Mouse (Mus musculus): Measurements from ENCODE around the gene Cd200r1.

Gene Cd200r1

DNA sequence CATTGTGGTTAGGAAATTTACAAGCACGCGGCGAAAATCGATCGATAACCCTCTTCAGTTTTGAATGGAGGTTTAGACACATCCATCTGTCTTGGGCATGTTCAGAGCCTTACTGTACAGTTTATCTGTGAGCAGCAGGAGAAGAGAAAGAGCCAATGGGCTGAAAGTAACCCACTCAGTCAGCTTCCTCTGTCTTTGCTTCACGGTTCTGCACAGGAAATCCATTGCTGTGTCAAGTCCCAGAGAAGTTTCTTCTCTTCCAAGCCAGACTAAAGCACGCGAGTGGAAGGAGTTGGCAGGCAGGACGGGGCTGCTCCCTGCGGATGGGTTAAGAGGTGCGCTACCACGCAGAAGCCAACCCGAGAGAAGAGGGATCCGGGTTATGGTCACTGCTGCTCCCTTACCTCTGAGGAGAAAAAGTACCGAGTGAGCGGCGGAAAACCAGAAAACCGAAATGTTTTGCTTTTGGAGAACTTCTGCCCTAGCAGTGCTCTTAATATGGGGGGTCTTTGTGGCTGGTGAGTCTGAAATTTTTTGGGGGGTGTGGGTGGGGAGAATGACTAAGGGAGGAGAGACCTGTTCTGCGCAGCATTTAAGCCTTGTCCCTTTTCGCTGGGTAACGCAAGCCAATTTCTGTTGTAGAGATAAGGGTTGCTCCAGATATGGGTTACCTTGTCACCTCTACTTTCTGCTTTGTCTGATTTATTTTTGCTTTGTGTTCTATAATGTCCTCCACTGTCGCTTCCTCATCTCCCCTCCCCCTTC is at the start of gene Cd200r1:
Gene Cd200r1 (plus strand): TSS at position 182 of the 765 bp plus-strand sequence.
- no peak for DNase-seq (ENCODE audit: low read depth, low spot score)

DNA sequence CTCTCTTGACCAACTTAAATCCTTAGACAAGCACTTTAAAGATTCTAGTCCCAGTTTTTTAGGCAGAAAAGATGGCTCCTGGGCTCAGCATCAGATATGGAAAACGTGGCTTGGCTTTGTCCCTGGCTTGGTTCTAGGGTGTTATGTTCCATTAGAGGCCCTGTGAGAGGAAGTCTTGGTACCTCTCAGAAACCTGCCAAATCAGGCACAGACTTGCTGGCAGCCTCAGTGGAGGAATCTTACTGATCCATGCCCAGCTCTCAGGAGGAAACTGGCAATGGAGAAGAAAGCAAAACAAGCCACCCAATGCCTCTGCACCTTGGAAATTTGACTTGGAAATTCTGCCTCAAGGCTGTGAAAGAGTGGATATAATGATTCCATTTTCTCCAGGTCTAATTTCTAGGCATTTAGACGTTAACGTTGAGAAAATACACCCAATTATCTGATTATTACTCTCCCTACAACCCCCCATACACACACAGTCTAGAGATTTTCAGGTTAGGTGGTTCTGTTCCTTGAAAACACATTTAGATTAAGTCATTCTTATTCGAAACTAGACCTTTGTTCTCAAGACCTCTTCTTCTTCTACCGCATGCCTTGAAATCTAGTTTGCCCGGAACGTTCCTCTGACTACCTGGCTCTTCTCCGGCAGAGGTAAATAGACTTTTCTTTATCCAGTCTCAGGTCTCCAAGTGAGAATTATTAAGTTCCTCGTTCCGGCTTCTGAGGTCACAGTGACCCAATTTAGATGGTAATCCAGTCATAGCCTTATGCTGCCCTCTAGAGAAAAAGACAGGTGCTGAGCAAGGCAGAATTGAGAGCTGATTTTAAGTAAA is 49.0 kb upstream of the Cd200r1 start:
- DNase-seq (ENCODE audit: low read depth, low spot score), result peak; percentile 41

DNA sequence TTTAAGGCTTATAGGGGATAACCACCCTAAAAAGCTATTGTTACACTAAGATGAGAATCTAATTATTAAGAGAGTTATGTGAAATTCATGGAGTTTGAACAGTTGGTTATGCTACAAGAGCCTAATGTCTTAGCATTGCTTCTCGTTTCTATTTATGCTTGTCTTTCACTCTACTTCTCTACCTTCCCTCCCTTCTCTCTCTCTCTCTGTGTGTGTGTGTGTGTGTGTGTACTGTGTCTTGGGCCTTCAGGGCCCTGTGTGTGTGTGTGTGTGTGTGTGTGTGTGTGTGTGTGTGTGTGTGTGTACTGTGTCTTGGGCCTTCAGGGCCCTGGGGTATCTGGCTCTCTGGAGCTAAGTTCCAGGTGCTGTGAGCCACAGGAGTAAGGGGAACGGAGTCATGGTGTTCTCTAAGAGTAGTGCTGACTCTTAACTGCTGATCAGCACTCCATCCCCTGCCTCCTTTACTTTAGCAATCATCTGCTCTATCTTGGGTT is 48.3 kb upstream of the Cd200r1 start:
- DNase-seq (ENCODE audit: low read depth, low spot score), result no peak

DNA sequence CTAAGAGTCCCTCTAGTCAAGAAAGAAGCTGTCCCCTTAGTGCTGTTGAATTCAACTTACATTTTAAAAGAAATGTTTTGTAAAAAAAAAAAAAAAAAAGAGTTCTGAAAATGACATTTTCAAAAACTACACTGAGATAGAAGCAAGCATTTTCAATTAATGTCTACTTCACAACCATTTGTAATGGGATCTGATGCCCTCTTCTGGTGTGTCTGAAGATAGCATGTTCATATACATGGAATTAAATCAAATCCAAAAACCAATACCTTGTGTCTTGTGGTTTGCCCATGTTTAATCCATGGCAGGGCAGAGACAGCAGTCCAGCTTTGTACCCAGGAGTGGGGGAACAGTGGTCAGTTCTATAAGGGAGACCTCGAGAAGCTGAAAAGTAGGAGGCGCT is 47.7 kb upstream of the Cd200r1 start:
- DNase-seq (ENCODE audit: low read depth, low spot score), result no peak

DNA sequence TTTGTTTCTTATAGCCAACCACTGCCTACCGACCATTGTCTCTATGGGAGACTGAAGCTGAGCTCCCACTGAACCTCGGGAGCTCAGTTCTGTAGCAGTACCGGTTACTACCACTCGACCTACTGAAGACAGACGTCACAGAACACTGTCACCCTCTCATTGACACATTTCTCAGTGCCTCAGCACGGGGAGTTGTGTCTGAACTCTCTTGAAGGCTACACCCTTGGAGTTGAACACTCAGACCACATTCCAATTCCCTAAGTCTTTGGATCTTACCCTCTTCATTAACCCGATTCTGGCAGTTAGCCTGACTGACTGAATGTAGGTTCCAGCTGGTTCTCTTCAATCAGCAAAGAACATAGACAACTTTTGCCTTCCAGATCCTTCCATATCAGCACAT is 46.2 kb upstream of the Cd200r1 start:
- DNase-seq (ENCODE audit: low read depth, low spot score), result no peak

DNA sequence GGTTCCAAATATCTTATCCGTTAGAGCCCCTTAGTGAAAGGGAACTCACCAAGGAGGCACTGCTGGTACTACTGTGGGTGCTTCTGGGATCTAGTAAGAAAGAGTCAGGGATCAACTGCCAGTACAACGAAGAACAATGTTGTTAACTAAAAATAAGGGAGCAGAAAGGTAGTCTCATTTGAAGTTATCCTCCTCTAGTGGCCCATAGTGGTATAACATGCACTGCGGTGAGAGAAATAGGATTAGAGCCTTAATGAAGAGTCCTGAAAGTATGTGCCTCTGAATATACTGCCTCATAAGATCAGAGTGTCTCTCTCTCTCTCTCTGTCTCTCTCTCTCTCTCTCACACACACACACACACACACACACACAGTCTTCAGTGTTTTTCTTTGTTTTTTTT is 45.0 kb upstream of the Cd200r1 start:
- DNase-seq (ENCODE audit: low read depth, low spot score), result no peak

DNA sequence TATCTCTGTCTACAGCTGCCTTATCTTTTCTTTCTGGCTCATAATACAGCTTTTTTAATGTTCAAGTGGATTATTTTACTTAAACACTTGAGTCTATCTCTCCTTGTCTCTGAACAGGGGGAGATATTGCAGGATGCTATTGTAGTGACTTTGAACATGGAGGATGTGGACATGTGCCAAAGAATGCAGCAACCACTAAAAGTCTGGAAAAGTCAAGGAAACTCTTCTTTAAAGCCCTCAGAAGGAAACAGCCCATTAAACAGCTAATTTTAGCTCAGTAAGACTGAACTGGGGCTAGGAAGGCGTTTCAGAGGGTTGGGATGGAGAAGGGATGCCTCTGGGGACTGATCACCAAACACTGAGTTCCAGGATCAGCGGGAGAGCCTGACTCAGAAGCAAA is 42.9 kb upstream of the Cd200r1 start:
- DNase-seq (ENCODE audit: low read depth, low spot score), result no peak

DNA sequence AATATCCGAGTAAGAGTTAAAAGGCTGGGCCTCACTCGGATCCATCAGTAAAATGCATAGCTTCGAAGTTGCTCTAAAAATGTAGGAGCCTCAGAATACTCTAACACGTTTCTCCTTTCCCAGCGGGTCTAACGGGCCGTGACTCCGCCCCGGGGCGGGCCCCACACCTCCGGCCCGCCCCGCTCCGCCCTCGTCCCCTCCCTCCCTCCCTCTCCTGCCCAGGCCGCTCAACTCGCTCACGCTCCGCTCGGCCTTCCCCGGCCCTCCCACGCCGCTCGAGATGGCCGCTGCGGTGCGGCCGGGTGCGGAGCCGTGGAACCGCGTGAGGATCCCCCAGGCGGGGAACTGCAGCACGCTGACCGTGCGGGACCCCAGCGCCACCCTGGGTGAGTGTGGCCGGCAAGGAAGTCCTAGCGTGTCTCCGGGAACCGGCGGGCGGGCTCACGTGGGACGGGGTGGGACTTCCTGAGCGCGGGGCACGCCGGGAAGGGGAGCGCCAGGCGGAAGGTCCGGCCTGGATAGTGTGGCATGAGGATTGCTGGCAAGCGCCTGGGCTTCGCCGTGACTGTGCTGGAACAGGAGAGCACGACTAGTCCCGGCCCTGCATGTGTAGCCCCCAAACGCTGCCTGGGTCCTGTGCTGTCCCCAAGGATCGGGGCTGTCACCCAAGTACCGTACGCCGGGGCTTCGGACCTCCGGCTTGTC is 41.3 kb upstream of the Cd200r1 start, which contains the start of gene Nepro:
Gene Nepro (plus strand): TSS at position 219 of the 705 bp plus-strand sequence.
- DNase-seq (ENCODE audit: low read depth, low spot score), result peak; percentile 86

DNA sequence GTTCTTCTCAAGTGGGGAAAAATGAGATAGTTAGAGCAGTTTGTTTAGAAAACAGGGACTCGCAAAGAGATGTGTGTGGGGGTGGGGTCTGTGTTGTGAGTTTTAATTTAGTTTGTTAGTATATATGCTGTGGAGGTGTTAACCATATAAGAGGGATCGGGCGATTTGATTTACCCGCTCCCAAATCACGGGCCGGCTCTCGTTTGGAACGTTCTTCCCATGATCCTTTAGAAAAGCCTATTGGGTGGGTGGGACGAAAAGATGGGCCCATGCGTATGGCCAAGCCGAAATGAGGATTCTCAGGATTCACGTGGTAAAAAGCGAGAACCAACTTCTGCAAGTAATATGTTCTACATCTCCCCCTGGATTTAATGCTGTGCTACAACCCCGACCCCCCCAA is 40.7 kb upstream of the Cd200r1 start:
- peak; percentile 62 for DNase-seq (ENCODE audit: low read depth, low spot score)

DNA sequence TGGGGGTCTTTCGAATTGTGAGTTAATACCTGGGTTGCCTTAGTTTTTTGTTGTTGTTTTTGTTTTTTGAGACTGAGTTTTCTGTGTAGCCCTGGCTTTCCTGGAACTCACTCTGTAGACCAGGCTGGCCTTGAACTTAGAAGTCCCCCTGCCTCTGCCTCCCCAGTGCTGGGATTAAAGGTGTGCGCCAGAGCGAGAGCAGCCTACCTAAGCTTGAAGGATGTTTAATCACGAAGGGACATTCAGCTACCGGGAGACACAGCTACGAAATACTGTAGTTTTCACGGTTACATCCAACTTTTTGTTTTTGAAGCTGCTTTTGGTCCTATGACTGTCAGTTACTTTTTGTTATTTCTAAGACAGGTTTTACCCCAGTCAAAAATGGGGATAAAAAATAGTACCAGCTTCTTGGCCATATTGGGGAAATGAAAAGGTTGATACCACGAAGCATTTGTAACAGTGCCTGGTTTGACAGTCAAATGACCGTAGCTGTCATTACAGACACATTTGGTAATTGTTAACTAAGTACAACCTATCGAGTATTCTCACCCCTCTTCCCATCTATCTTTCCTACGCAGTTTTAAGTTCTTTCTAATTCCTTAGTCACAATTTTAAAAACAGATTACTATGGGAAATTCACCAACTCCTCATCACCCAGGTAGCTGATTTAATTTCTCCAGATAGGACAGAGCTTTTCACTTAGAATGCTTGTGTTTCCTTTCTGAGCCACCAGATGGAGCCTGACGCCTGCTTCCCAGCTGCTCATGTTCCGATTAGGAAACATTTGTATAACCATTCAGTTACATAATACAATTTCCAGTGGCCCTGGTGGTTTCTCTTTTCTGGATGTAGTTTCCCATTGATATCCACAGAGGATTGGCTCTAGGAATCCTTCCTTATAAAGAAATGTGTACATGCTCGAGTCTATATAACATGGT is 40.0 kb upstream of the Cd200r1 start:
- DNase-seq (ENCODE audit: low read depth, low spot score), result peak; percentile 86

DNA sequence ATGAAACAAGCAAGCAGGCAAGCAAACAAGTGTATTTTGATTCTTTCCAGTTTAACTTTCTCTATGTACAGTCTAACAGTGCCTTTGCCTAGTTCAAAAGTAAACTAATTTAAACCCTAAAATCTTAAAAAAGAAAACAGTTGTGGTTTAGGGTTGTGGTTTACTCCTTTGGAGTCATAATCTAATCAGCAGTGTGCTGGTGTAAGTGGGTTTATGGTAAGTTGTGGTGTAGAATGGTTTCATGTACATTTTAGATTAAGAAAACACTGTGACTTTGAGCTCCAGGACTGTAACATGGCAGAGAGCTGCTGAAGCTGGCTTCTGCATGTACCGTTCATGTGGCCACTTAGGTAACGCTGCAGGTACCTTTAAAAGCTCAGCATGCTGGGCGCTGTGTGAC is 38.0 kb upstream of the Cd200r1 start:
- no peak for DNase-seq (ENCODE audit: low read depth, low spot score)

DNA sequence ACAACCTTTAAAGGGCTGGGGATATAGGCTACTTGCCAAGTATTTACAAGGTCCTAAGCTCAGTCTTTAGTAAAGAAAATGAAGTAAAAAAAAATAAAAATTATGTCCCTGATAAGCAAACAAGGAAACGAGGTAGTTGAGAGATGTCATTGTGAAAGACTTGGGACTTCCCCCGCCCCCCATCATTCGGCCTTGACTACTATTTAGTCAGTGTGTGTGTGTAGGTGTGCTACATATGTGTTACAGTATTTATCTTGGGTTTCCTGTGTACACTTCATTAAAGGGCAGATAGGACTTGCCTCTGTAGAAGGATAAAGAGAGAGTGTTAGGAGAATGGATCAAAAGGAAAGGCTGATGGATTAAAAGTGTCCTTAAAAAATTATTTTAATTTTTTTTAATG is 31.5 kb upstream of the Cd200r1 start:
- DNase-seq (ENCODE audit: low read depth, low spot score), result no peak

DNA sequence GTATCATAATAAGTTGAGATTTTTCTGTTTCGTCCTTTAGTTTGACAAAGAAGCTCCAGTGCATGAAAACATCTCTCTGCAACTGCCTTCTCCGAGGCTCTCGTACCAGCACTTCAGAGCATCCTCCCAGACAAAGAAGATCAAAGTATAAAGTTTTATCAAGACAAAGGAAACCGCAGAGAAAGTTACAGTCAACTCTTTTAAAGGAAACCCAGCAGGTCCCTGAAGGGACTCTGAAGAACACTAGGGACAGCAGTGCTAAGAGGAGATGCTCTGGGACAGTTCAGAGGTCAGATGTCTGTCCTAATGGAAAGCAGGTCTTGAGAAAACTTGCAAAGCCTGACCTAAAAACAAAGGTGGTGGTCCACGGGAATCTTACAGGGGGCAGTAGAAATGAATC is 29.9 kb upstream of the Cd200r1 start:
- DNase-seq (ENCODE audit: low read depth, low spot score), result no peak

DNA sequence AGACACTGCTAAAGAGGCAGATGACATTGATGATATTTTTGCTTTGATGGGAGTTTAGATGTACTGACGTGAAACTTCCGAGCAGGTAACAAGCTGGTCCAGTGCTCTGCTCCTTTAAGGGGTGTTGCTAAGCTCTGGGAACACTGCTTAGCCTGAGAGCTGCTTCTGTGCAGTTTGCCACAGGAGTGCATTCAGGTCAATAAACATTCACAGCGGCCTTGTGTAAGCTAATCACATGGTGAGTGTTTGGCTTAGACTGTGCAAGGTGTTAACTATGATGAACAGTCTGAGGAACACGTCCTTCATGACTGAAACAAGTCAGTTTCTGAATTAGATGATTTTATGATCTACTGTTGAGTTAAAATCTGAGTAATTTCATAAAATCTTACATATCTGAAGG is 29.4 kb upstream of the Cd200r1 start:
- no peak for DNase-seq (ENCODE audit: low read depth, low spot score)

DNA sequence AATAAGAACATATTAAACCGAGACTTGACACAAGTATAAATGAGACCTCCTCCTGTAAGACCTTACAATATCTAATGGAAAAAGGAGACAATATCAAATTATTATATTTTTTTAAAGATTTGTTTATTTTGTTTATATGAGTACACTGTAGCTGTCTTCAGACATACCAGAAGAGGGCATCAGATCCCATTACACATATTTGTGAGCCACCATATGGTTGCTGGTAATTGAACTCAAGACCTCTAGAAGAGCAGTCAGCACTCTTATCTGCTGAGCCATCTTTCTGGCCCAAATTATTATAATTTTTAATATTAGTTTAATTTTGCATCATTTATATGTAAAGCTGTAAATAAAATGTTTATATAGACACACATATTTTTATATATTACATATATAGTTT is 22.8 kb upstream of the Cd200r1 start:
- no peak for DNase-seq (ENCODE audit: low read depth, low spot score)

DNA sequence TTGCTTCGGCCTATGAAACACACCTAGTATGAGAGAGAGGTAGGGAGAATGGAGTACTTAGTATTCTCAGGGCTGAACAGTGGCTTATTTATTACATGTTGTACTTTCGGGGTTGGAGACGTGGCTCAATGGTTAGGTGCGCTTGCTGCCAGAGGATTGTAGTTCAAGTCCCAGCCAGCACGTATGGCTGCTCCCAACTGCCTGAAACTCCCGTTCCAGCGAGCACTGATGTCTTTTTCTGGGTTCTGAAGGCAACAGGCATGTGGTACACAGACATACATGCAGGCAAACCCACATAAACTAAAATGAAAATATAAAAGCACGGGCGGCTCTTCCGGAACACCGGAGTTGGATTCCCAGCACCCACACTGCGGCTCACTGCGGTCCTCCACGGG is 20.1 kb upstream of the Cd200r1 start:
- DNase-seq (ENCODE audit: low read depth, low spot score), result no peak

DNA sequence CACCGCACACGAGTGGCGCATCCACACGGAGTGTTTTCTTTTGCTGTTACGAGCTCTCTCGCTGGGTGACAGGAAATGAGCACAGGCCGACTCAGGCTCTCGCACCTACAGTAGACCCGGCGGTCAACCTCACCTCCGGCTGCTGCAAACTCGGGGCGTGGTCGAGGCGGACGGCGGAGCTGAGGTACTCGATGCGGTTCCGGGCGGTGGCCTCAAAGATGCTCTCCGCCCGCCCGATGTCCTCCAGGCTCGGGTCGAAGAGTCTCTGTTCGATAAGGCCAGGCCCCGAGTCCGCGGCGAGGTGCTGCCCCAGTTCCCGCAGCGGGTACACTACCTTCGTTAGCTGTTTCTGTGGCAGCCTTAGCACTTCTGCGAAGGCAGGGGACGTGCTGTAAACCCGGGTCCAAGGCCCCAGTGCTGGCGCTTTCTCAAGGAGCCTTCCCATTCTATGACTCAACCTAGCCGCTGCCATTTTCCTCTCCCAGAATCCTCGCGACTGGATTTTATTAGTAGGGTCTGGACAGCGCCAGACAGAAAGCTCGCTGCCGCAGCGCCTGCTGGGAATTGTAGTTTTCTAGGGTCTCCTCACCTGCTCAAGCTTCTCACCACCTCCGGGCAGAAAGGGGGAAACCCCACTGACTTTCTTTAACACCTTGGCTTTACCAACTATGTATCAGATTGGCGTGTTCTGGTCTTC is 19.5 kb upstream of the Cd200r1 start, which contains the start of gene Gtpbp8:
Gene Gtpbp8 (minus strand): TSS at position 498 of the 697 bp plus-strand sequence.
- peak; percentile 93 for DNase-seq (ENCODE audit: low read depth, low spot score)

DNA sequence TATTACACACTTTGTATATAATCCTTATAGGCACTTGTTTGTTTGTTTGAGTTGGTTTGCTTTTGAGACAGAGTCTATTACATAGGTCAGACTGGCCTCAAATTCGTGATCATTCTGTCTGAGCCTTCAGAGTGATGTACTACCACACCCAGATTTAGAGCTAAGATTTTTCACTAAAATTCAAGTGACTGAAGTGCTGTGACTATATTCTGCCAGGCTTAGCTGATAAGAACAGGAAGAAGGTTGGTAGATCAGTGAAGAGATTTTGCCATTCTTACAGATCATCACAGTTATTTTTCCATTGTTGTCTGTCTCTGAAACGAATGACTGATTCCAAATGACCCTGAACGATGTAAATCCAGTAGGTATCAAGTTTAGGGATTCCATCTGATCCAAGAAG is 17.5 kb upstream of the Cd200r1 start:
- DNase-seq (ENCODE audit: low read depth, low spot score), result no peak

DNA sequence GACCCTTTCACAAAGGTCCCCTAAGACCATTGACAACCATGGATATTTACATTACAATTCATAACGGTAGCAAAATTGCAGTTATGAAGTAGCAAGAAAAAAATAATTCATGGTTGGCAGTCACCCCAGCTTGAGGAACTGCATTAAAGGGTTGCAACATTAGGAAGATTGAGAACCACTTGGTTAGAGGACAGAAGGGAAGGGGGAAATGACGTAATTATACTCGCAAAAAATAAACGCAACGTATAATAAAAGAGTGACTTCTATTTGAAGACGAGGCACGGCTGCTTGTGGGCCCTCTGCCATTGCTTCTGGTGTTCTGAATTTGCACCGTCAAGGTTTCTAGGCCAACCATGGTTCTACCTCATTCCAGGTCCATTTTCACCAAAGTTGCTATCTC is 7.8 kb upstream of the Cd200r1 start:
- no peak for DNase-seq (ENCODE audit: low read depth, low spot score)

DNA sequence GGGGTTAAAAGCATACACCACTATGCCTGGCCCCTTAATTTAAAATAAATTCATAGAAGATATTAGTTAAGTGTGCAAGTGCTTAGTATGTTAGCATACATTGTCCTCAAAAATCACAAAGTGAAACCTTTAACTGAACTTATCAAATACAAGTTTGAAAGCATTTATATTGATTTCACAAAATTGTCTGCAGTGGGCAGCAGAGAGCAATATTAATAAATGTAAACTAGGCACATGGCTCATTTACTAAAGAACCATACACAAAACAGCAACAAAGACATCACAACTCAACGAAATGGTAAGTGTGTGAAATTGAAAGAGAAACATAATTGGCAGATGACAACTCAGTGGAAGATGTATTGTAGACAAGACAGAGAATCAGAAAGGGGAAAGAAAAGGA is 3.7 kb upstream of the Cd200r1 start:
- DNase-seq (ENCODE audit: low read depth, low spot score), result no peak
